Mouse (Mus musculus) liver, embryonic 14.5 days (tissue): ENCODE data around the gene Zbtb7a. TPM values are rescaled to one million over a fixed set of nuclear protein-coding genes. Genes with fewer than 3 reads are reported as not detected.

Experiments used
- ATAC-seq: fragments of 200-750 bp; cut with Nextera tagmentation; 2 replicates; pipeline ENCODE4 v1.8.0; 2017; ENCODE audit warnings: moderate number of reproducible peaks, mild to moderate bottlenecking, moderate library complexity; ENCODE audit not compliant: insufficient read depth
- DNase-seq, 3 experiments: peaks; one replicate each; pipeline ENCODE4 v3.0.0-alpha.2; 2012 to 2013; ENCODE audit warnings: low read depth in 3 of 3, low spot score in 3 of 3
- H3K27ac ChIP-seq: fragments of 300-500 bp; sonication (generic); 2 replicates; pipeline ENCODE4 v1.5.1; 2014; ENCODE audit warnings: moderate library complexity, mild to moderate bottlenecking, control low read depth, inconsistent platforms
- H3K27me3 ChIP-seq: fragments of 300-500 bp; sonication (generic); 2 replicates; pipeline ENCODE4 v1.6.1; 2014; ENCODE audit warnings: mild to moderate bottlenecking, low read length, moderate library complexity; ENCODE audit not compliant: control insufficient read depth, insufficient read depth
- H3K36me3 ChIP-seq: fragments of 300-500 bp; sonication (generic); replicated peaks from 2 replicates; pipeline ENCODE4 v1.6.1; 2014; ENCODE audit warnings: low read depth; ENCODE audit not compliant: control insufficient read depth, insufficient read depth
- H3K4me1 ChIP-seq, 2 experiments: fragments of 200-500 bp in 1 of 2; fragments of 300-500 bp in 1 of 2; sonication (generic) in 1 of 2; replicated peaks; 2 replicates each; pipeline ENCODE4 v1.6.1; 2012 to 2014; ENCODE audit warnings: antibody characterized with exemption in 1 of 2, inconsistent platforms in 1 of 2, low read length in 1 of 2; ENCODE audit not compliant: control insufficient read depth in 2 of 2, insufficient read depth in 2 of 2
- H3K4me2 ChIP-seq: fragments of 300-500 bp; sonication (generic); 2 replicates; pipeline ENCODE4 v1.6.1; 2014; ENCODE audit warnings: low read depth, mild to moderate bottlenecking, control low read depth, moderate library complexity
- H3K4me3 ChIP-seq, 2 experiments: fragments of 200-500 bp in 1 of 2; fragments of 300-500 bp in 1 of 2; sonication (generic) in 1 of 2; 2 replicates each; pipeline ENCODE4 v1.5.1; 2012 to 2014; ENCODE audit warnings: low read depth in 2 of 2, low read length in 2 of 2, mild to moderate bottlenecking in 2 of 2, control low read depth in 1 of 2, inconsistent platforms in 1 of 2, moderate library complexity in 1 of 2; ENCODE audit not compliant: insufficient read depth in 1 of 2
- H3K9ac ChIP-seq: fragments of 300-500 bp; sonication (generic); replicated peaks from 2 replicates; pipeline ENCODE4 v1.6.1; 2014; ENCODE audit warnings: mild to moderate bottlenecking, control low read depth, moderate library complexity
- H3K9me3 ChIP-seq: fragments of 300-500 bp; sonication (generic); 2 replicates; pipeline ENCODE4 v1.6.1; 2016; ENCODE audit warnings: low read length, mixed read lengths; ENCODE audit not compliant: control insufficient read depth
- CTCF ChIP-seq: IDR thresholded peaks from 2 replicates; pipeline ENCODE4 v1.5.1; 2016; ENCODE audit warnings: antibody characterized with exemption, low read depth, control low read depth
- EP300 ChIP-seq: IDR thresholded peaks from 2 replicates; pipeline ENCODE4 v1.6.1; 2016; ENCODE audit warnings: antibody characterized with exemption, low read depth
- WGBS: fragments of 180-500 bp; shearing (Covaris S2); extraction: QIAGEN DNeasy Blood & Tissue Kit; methylation state at CpG from one replicate; pipeline ENCODE4 v1.1.7; 2014; ENCODE audit not compliant: insufficient replicate concordance; 5-methylcytosine and 5-hydroxymethylcytosine counted together
- polyA plus RNA-seq, 2 experiments: library from polyadenylated mRNA; depleted of rRNA in 1 of 2; stranded (reverse) in 1 of 2; unstranded in 1 of 2; fragments of >200 nt; fragmentation: Nextera tagmentation in 1 of 2; extraction: Ambion mirVana in 1 of 2; gene quantifications; 2 replicates each; pipeline versions ENCODE4 v1.2.1 to v1.2.3; 2012 to 2014

The Zbtb7a gene
- polyA plus RNA-seq, 2 experiments, result 15.2 to 25.1 TPM

- H3K27ac ChIP-seq, result no peak overlapping the region
- WGBS, result 67% methylated on average over 8 of the region's 8 CpGs
- no peak overlapping the region for H3K4me3 ChIP-seq
- H3K9me3 ChIP-seq, result no peaks in the 10 kb centered on the region
- no peaks in the 10 kb centered on the region for H3K27me3 ChIP-seq
- H3K36me3 ChIP-seq, result peaks cover 20% of the 10 kb centered on the region
- TF ChIP-seq CTCF (no peak), EP300 (no peak)
- H3K4me2 ChIP-seq, result no peak overlapping the region
- H3K9ac ChIP-seq, result no peak overlapping the region
- peaks cover 0 to 7% of the 10 kb centered on the region in 2 experiments; a peak in 3 of 4 replicates for H3K4me1 ChIP-seq
- DNase-seq (no peak), ATAC-seq (0 out of 2 replicates have a peak, but pooled peaks have one; percentile 3)
Measured at GRCm38 (mm10) chr10:81161602-81162317, 26.7 kb downstream of the Zbtb7a start.

GRCm38 (mm10) chr10:81162318-81162652 lies 27.3 kb downstream of the Zbtb7a start:
- H3K9ac ChIP-seq, result no peak overlapping the region
- DNase-seq, result no peak
- peaks cover 0 to 8% of the 10 kb centered on the region in 2 experiments; a peak in 3 of 4 replicates for H3K4me1 ChIP-seq
- WGBS, result 21% methylated on average over 2 of the region's 2 CpGs
- H3K36me3 ChIP-seq, result peaks cover 15% of the 10 kb centered on the region
- no peaks in the 10 kb centered on the region for H3K27me3 ChIP-seq
- TF ChIP-seq CTCF, result no peak
- no peak for TF ChIP-seq EP300
- no peaks in the 10 kb centered on the region for H3K9me3 ChIP-seq
- ATAC-seq, result 0 out of 2 replicates have a peak, but pooled peaks have one; percentile 14
- H3K4me2 ChIP-seq, result no peak overlapping the region
- H3K4me3 ChIP-seq, result no peak overlapping the region
- H3K27ac ChIP-seq, result no peak overlapping the region

GRCm38 (mm10) chr10:81165118-81165517 lies 30.1 kb downstream of the Zbtb7a start:
- no peak overlapping the region for H3K27ac ChIP-seq
- TF ChIP-seq CTCF (no peak), EP300 (no peak)
- WGBS, result 78% methylated on average over 8 of the region's 8 CpGs
- no peak overlapping the region for H3K4me2 ChIP-seq
- H3K4me3 ChIP-seq, result no peak overlapping the region
- H3K4me1 ChIP-seq, result peaks cover 6 to 17% of the 10 kb centered on the region in 2 experiments
- no peak overlapping the region for H3K9ac ChIP-seq
- H3K27me3 ChIP-seq, result no peaks in the 10 kb centered on the region
- ATAC-seq (no peak), DNase-seq (no peak)
- H3K9me3 ChIP-seq, result no peaks in the 10 kb centered on the region
- peaks cover 6% of the 10 kb centered on the region for H3K36me3 ChIP-seq

- H3K4me2 ChIP-seq, result peak within 1 kb of the TSS; percentile 99
- H3K27me3 ChIP-seq, result no peaks in the 10 kb centered on the region
- peak; percentile 99 for DNase-seq
- peaks cover 6 to 15% of the 10 kb centered on the region in 2 experiments for H3K4me1 ChIP-seq
- no peaks in the 10 kb centered on the region; the same call in none of the 2 replicates for H3K36me3 ChIP-seq
- peak within 1 kb of the TSS; percentile 83 to 93 for H3K4me3 ChIP-seq
- no peaks in the 10 kb centered on the region for H3K9me3 ChIP-seq
- under 1% methylated on average over 63 of the region's 64 CpGs for WGBS
- peak within 1 kb of the TSS; percentile 93 for H3K27ac ChIP-seq
- peak; percentile 84 for ATAC-seq
- peak within 1 kb of the TSS; percentile 89 for H3K9ac ChIP-seq
- no peak for TF ChIP-seq CTCF
- no peak for TF ChIP-seq EP300
Measured at GRCm38 (mm10) chr10:81167200-81168086, 32.4 kb downstream of the Zbtb7a start, which contains the start of gene Pias4. Gene Pias4, minus strand, starts transcription at chr10:81167923.

- DNase-seq (no peak), ATAC-seq (peak; percentile 58)
- Histone ChIP-seq H3K4me2 (peak overlapping the region; percentile 99), H3K9me3 (no peaks in the 10 kb centered on the region), H3K9ac (peak overlapping the region; percentile 78), H3K36me3 (no peaks in the 10 kb centered on the region; the same call in none of the 2 replicates), H3K4me3 (peak overlapping the region; percentile 54 to 83), H3K27ac (peak overlapping the region; percentile 93), H3K27me3 (no peaks in the 10 kb centered on the region), H3K4me1 (peaks cover 6 to 12% of the 10 kb centered on the region in 2 experiments)
- TF ChIP-seq CTCF (no peak), EP300 (no peak)
- WGBS, result 4% methylated on average over 5 of the region's 5 CpGs
Measured at GRCm38 (mm10) chr10:81168087-81168431, 33.0 kb downstream of the Zbtb7a start.
